Mouse (Mus musculus): ENCODE measurements around the gene Igsf11.

GRCm38 (mm10) chr16:39058869-39059268 lies 166.4 kb downstream of the Igsf11 start:
- TF ChIP-seq CHD2 (IDR thresholded peaks at IDR 0.05; ENCODE audit: low read depth, low read length) (no peak), ZC3H11A (IDR thresholded peaks at IDR 0.05; ENCODE audit: borderline replicate concordance, low read depth, low read length) (no peak), ZNF384 (IDR thresholded peaks at IDR 0.05; ENCODE audit: low read depth, low read length) (no peak)
